In the genomic region with DNA sequence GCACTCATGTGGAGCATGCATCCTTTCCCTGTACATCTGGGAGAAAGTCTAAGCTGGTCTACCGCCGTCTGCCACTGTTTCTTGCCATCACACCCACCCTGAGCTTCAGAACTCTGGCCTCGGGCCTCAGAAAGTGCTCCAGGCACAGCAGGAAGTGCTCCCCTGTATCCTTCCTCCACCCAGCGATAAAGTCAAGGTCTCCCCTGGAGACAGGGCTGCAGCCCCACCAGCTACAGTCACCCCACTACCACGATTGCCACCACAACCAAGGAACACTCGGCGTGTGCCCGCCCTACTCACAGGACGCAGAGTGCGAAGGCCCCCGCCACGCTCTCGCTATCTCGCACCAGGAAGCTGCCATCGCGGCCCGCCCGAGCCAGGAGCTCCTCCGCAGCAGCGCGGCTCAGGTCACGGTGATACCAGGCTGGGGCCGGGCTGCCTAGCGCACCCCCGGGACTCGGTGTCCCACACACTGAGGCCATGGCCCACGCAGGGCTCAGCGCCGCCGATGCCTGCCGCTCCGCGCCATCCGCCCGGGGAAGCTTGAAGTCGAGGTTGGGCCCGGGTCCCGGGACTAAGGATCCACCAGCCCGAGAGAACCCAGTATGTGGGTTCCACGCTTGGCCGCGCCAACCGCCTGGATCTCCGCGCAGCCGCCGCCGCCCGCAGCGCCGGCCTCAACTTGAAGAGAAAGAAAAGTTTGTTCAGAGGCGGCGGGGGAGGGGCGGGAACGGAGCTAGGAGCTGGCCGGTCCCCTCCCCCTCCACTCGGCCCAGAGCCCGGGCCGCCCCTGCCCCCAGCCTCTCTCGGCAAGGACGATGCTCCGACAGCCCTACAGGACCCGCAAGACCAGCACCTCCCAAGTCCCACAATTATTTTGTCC, we compare ENCODE assay signal across 8 mouse cellular contexts. TPM values are rescaled to one million over a fixed set of nuclear protein-coding genes. Genes with fewer than 3 reads are reported as not detected.
DNase-seq lines count a peak whose midpoint lies in the region; ATAC-seq and TF ChIP-seq lines count a peak whose summit lies in the region.

No protein-coding gene starts in this region.

- peak overlapping the region; percentile 97 for H3K4me2 ChIP-seq in midbrain, embryonic 16.5 days (ENCODE audit: low read length)

- H3K4me1 ChIP-seq in cortical plate, adult 2 months (ENCODE audit: control insufficient read depth, insufficient read depth, low read length): no peaks in the 10 kb centered on the region
- peaks cover 4% of the 10 kb centered on the region; the same call in 1 of the 2 replicates for H3K4me1 ChIP-seq in liver, adult 2 months (ENCODE audit: control insufficient read depth, insufficient read depth, low read length)
- peaks cover 12% of the 10 kb centered on the region for H3K4me1 ChIP-seq in midbrain, embryonic 16.5 days (ENCODE audit: control insufficient read depth, insufficient read depth, low read length)

- no peak for TF ChIP-seq POLR2A in cortical plate, adult 2 months (IDR thresholded peaks at IDR 0.05; ENCODE audit: extremely low read depth, insufficient read depth, low read length)
- no peak for TF ChIP-seq POLR2A in liver, adult 2 months (IDR thresholded peaks at IDR 0.05; ENCODE audit: extremely low read depth, insufficient read depth, low read length)

- H3K27ac ChIP-seq in cortical plate, adult 2 months (ENCODE audit: insufficient read depth, low read length): peak overlapping the region; percentile 75
- H3K27ac ChIP-seq in liver, adult 2 months (replicated peaks; ENCODE audit: insufficient read depth, low read depth, low read length): peak overlapping the region; percentile 95
- peak overlapping the region; percentile 71 for H3K27ac ChIP-seq in midbrain, embryonic 16.5 days (ENCODE audit: low read length)

- no peaks in the 10 kb centered on the region for H3K9me3 ChIP-seq in midbrain, embryonic 16.5 days (replicated peaks; ENCODE audit: control insufficient read depth, low read length, poor library complexity, severe bottlenecking)

- intact Hi-C loops in heart, postnatal 25 days (cut with DNase I): loop anchor here (2.0 to 5.0 kb wide), 3 partner anchors 14 to 159 kb away; a partner anchor contains a TSS

- H3K79me2 ChIP-seq in liver, adult 2 months (ENCODE audit: control insufficient read depth, insufficient read depth, low read length): peaks cover 6% of the 10 kb centered on the region; the same call in 1 of the 2 replicates

- H3K4me3 ChIP-seq in cortical plate, adult 2 months (ENCODE audit: insufficient read depth, low read length): peak overlapping the region; percentile 63
- H3K4me3 ChIP-seq in liver, adult 2 months (ENCODE audit: insufficient read depth, low read depth, low read length): peak overlapping the region; percentile 95
- H3K4me3 ChIP-seq in midbrain, embryonic 16.5 days (ENCODE audit: low read depth, low read length): peak overlapping the region; percentile 62

- no peak for TF ChIP-seq CTCF in cortical plate, adult 2 months (IDR thresholded peaks at IDR 0.05; ENCODE audit: extremely low read depth, insufficient read depth, low read length)
- no peak for TF ChIP-seq CTCF in liver, adult 2 months (IDR thresholded peaks at IDR 0.05; ENCODE audit: low read depth, low read length)

- WGBS in liver, adult 2 months: 2% methylated on average over 63 of the region's 63 CpGs
- WGBS in midbrain, embryonic 16.5 days: 0% methylated on average over 58 of the region's 63 CpGs

- H3K27me3 ChIP-seq in liver, adult 2 months (ENCODE audit: control insufficient read depth, insufficient read depth, low read length): no peaks in the 10 kb centered on the region
- peaks cover 4% of the 10 kb centered on the region for H3K27me3 ChIP-seq in midbrain, embryonic 16.5 days (ENCODE audit: control insufficient read depth, insufficient read depth, low read depth, low read length)

- DNase-seq in heart, adult 11 months: peak; percentile 97
- no peak for DNase-seq in heart, postnatal 25 days (ENCODE audit: low spot score)
- DNase-seq in kidney, adult 18-20 months: peak; percentile 79
- DNase-seq in liver, adult 2 months (ENCODE audit: extremely low read depth, low read depth, low spot score): no peak
- DNase-seq in spleen, postnatal 36 days (ENCODE audit: low spot score in 2 of 2): peak; percentile 53 to 56

- peaks cover 8% of the 10 kb centered on the region; the same call in 1 of the 2 replicates for H3K36me3 ChIP-seq in liver, adult 2 months (ENCODE audit: control insufficient read depth, insufficient read depth, low read length)
- no peaks in the 10 kb centered on the region for H3K36me3 ChIP-seq in midbrain, embryonic 16.5 days (ENCODE audit: control insufficient read depth, insufficient read depth, low read length)

- H3K9ac ChIP-seq in liver, adult 2 months (ENCODE audit: low read depth, low read length): peak overlapping the region; percentile 91
- H3K9ac ChIP-seq in midbrain, embryonic 16.5 days (ENCODE audit: low read depth, low read length): peak overlapping the region; percentile 75

- peak; percentile 48 for ATAC-seq in granulocyte monocyte progenitor cell, adult 5-6 weeks (replicated peaks; ENCODE audit: poor library complexity, severe bottlenecking)
- peak; percentile 50 for ATAC-seq in midbrain, embryonic 16.5 days

RNA-seq across cellular contexts. Expression of a gene that starts 1.5 kb away (rescaled TPM):
- 100 to 1,000 TPM; 145 to 148 TPM for total RNA-seq in heart, postnatal 25 days (2021)
- 36.5 and 40.7 TPM in 2 replicates for polyA plus RNA-seq in cortical plate, adult 2 months (2012; rRNA removed)
- 2.0 and 6.5 TPM in 2 replicates for total RNA-seq in granulocyte monocyte progenitor cell, adult 5-6 weeks (2014; fragmentation: Nextera tagmentation)
- total RNA-seq in granulocyte monocyte progenitor cell, adult 5-6 weeks (2017): 7.5 and 11.7 TPM in 2 replicates
- total RNA-seq in liver, adult 2 months (2014; rRNA removed): 10.9 and 13.5 TPM in 2 replicates
- 25.4 and 32.9 TPM in 2 replicates for polyA plus RNA-seq in liver, adult 2 months (2012; rRNA removed)
- polyA plus RNA-seq in midbrain, embryonic 16.5 days (2015; fragmentation: Nextera tagmentation; extraction: Ambion mirVana): 4.2 and 10.2 TPM in 2 replicates

RNA-seq across cellular contexts. Expression of a gene that starts 18.4 kb away (rescaled TPM):
- total RNA-seq in heart, postnatal 25 days (2021): under 1 TPM; 0.26 to 0.42 TPM
- polyA plus RNA-seq in cortical plate, adult 2 months (2012; rRNA removed): not detected in 2 replicates
- not detected in 2 replicates for total RNA-seq in granulocyte monocyte progenitor cell, adult 5-6 weeks (2014; fragmentation: Nextera tagmentation)
- not detected in 2 replicates for total RNA-seq in granulocyte monocyte progenitor cell, adult 5-6 weeks (2017)
- total RNA-seq in liver, adult 2 months (2014; rRNA removed): not detected in 2 replicates
- not detected in 2 replicates for polyA plus RNA-seq in liver, adult 2 months (2012; rRNA removed)
- polyA plus RNA-seq in midbrain, embryonic 16.5 days (2015; fragmentation: Nextera tagmentation; extraction: Ambion mirVana): 0.21 TPM in 1 of 2 replicates, not detected in the other

RNA-seq across cellular contexts. Expression of a gene that starts 20.5 kb away (rescaled TPM):
- total RNA-seq in heart, postnatal 25 days (2021): 1 to 10 TPM; 5.5 to 6.8 TPM
- polyA plus RNA-seq in cortical plate, adult 2 months (2012; rRNA removed): 1.1 and 2.1 TPM in 2 replicates
- total RNA-seq in granulocyte monocyte progenitor cell, adult 5-6 weeks (2014; fragmentation: Nextera tagmentation): not detected in 2 replicates
- total RNA-seq in granulocyte monocyte progenitor cell, adult 5-6 weeks (2017): not detected in 2 replicates
- 19.7 and 37.4 TPM in 2 replicates for total RNA-seq in liver, adult 2 months (2014; rRNA removed)
- 13.3 and 23.1 TPM in 2 replicates for polyA plus RNA-seq in liver, adult 2 months (2012; rRNA removed)
- 1.0 and 1.1 TPM in 2 replicates for polyA plus RNA-seq in midbrain, embryonic 16.5 days (2015; fragmentation: Nextera tagmentation; extraction: Ambion mirVana)

RNA-seq across cellular contexts. Expression of a gene that starts 27.0 kb away (rescaled TPM):
- 10 to 100 TPM; 16.5 to 17.9 TPM for total RNA-seq in heart, postnatal 25 days (2021)
- 60.3 and 63.5 TPM in 2 replicates for polyA plus RNA-seq in cortical plate, adult 2 months (2012; rRNA removed)
- 111 and 144 TPM in 2 replicates for total RNA-seq in granulocyte monocyte progenitor cell, adult 5-6 weeks (2014; fragmentation: Nextera tagmentation)
- 80.1 and 145 TPM in 2 replicates for total RNA-seq in granulocyte monocyte progenitor cell, adult 5-6 weeks (2017)
- total RNA-seq in liver, adult 2 months (2014; rRNA removed): 16.6 and 17.1 TPM in 2 replicates
- 27.3 and 31.8 TPM in 2 replicates for polyA plus RNA-seq in liver, adult 2 months (2012; rRNA removed)
- polyA plus RNA-seq in midbrain, embryonic 16.5 days (2015; fragmentation: Nextera tagmentation; extraction: Ambion mirVana): 71.6 and 79.9 TPM in 2 replicates

RNA-seq across cellular contexts. Expression of a gene that starts 34.1 kb away (rescaled TPM):
- under 1 TPM; 0.26 to 0.59 TPM for total RNA-seq in heart, postnatal 25 days (2021)
- polyA plus RNA-seq in cortical plate, adult 2 months (2012; rRNA removed): 0.81 and 1.5 TPM in 2 replicates
- total RNA-seq in granulocyte monocyte progenitor cell, adult 5-6 weeks (2014; fragmentation: Nextera tagmentation): not detected in 2 replicates
- total RNA-seq in granulocyte monocyte progenitor cell, adult 5-6 weeks (2017): not detected in 2 replicates
- total RNA-seq in liver, adult 2 months (2014; rRNA removed): 0.20 TPM in 1 of 2 replicates, not detected in the other
- polyA plus RNA-seq in liver, adult 2 months (2012; rRNA removed): 0.23 TPM in 1 of 2 replicates, not detected in the other
- 23.7 and 24.2 TPM in 2 replicates for polyA plus RNA-seq in midbrain, embryonic 16.5 days (2015; fragmentation: Nextera tagmentation; extraction: Ambion mirVana)

Comparison
In these comparisons a context has a peak if more than half of its experiments do, and no peak if none do; other contexts are left out.
1. DNase-seq: peak in heart, adult 11 months (single experiment), kidney, adult 18-20 months (single experiment) and spleen, postnatal 36 days (2 of 2); none in heart, postnatal 25 days (single experiment) and liver, adult 2 months (single experiment).
2. RNA of a gene that starts 1.5 kb away (total RNA-seq): 145 to 148 TPM in heart, postnatal 25 days; 2.0 to 11.7 TPM in granulocyte monocyte progenitor cell, adult 5-6 weeks and 10.9 to 13.5 TPM in liver, adult 2 months; every median in the first group is over 10 times any median in the second.
3. RNA of a gene that starts 20.5 kb away (total RNA-seq): 19.7 to 37.4 TPM in liver, adult 2 months and 5.5 to 6.8 TPM in heart, postnatal 25 days; not detected in granulocyte monocyte progenitor cell, adult 5-6 weeks; every median in the first group is over 4 times any median in the second.
4. Peak in every context shown above with its lines, with median percentiles within 50 percentile points of each other: H3K27ac ChIP-seq and H3K4me3 ChIP-seq.